Mouse (Mus musculus) C2C12 (cell line): ENCODE results near the gene Tgfb2.

Experiments used
- CTCF ChIP-seq: IDR thresholded peaks from one replicate; pipeline ENCODE4 v1.5.1; 2011; ENCODE audit not compliant: control insufficient read depth, insufficient read depth, insufficient read length
- MAX ChIP-seq: IDR thresholded peaks from one replicate; pipeline ENCODE4 v1.6.1; 2011; ENCODE audit warnings: mild to moderate bottlenecking, control low read depth

GRCm38 (mm10) chr1:186721846-186722245, 16.1 kb upstream of the Tgfb2 start:
- TF ChIP-seq CTCF: peak; percentile 94
- no peak for TF ChIP-seq MAX
